Mouse (Mus musculus): Measurements from ENCODE around the gene Prx.
A peak's percentile ranks its signal among the peaks of the same experiment; 100 is the strongest.
"Not testable (repeated sequence)": the region's sequence is repeated elsewhere in the genome, so short reads cannot be mapped to it uniquely, and the experiment has no call there.

Prx gene

GRCm38 (mm10) chr7:27486102-27486769 lies 12.9 kb upstream of the Prx start:
- peak; percentile 54 to 66 for DNase-seq

DNA sequence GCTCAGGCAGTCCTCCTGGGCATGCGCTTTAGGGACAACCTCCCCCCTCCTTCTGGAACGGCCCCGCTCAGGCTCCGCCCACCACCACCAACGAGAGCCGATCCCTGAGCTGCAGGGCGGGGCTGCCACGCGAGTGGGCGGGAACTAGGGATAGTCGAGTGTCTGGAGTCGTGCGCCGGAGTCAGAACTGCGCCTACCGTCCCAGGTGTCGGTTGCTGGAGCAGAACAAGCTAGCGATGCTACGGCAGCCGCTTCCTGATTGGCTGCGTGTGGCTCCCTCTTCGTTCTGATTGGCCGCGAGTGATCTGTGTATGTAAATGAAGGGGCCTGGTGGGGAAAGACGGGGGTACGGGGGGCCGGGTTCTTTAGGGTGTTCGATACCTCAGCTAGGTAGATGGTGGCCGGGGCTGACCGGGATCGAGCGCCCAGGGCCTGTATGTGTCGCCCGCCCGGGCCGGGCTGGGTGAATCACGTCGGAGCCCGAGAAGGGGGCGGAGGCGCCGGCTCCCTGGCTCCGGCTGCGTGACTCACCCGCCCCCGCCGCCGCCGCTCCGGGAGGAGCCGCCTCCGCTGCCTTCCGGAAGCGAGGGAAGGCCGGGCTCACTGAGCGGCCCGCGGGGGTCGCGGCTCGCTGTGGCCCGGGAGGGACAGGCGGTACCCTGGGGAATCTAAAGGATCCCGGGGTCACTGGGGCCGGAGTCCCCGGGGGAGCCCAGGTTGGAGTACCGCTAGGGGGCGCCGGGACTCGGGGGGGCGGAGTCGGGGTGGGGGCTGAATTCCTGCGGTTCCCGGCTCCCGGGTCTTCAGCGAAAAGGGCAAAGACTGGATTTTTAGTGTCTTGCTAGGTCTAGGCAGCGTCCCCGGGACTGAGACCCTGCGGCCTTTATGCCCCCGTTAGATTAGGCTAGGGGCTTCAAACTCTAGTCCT lies 12.1 kb upstream of the Prx start, which contains the start of gene Sertad1:
Gene Sertad1, plus strand, starts transcription at position 141 of the 928 bp plus-strand sequence.
- DNase-seq: peak; percentile 100

DNA sequence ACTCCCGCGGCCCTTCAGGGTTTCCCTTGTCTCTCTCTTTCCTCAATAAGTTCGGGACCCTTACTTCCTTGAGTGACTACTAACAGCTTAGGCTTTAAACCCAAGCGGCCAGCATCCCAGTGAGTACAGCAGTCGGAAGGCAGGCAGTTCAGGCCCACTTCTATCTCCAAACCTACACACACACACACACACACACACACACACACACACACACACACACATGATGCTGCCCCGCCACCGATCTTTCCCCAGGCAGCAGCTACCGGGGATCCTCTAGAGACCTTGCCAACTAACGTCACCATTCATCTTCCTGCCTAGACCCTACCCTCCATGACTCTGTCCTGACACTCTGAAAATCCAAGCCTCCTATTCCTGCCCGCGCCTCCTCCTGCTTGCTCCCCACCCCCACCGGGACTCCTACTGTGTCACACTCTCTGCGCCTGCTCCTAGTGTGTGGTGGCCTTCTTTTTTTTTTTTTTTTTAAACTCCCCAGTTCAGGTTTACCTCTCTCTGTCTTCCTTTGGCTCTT lies 11.3 kb upstream of the Prx start:
- peak; percentile 82 to 90 for DNase-seq

GRCm38 (mm10) chr7:27489270-27489869 lies 9.8 kb upstream of the Prx start:
- DNase-seq: peak in 1 of 2 experiments; percentile 35

GRCm38 (mm10) chr7:27490227-27490542 lies 8.9 kb upstream of the Prx start:
- no peak for DNase-seq

GRCm38 (mm10) chr7:27490543-27491329 lies 8.4 kb upstream of the Prx start:
- peak; percentile 97 to 98 for DNase-seq

- DNase-seq: peak; percentile 47 to 48
These were observed 7.3 kb upstream of the Prx start for GRCm38 (mm10) chr7:27491856-27492255.

DNA sequence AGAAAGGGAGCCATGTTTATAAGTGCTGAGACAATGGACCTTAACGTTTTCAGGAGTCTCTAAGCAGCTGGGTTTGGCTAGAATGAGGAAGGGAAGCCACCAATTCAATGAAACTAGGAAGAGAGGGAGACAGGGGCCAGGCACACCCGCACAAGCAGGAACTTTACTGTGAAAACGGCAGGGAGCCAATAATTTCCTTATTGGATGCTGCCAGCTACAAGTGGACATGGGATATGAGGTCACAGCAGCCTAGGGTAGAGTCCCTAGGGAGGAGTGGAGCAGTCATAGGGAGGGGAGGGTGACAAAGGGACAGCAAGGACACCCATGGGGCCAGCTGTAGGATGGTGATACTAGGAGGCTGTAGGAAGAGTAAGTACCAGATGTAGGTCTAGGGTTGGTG lies 6.1 kb upstream of the Prx start:
- DNase-seq: no peak

GRCm38 (mm10) chr7:27493450-27493849 lies 5.7 kb upstream of the Prx start:
- no peak for DNase-seq

DNA sequence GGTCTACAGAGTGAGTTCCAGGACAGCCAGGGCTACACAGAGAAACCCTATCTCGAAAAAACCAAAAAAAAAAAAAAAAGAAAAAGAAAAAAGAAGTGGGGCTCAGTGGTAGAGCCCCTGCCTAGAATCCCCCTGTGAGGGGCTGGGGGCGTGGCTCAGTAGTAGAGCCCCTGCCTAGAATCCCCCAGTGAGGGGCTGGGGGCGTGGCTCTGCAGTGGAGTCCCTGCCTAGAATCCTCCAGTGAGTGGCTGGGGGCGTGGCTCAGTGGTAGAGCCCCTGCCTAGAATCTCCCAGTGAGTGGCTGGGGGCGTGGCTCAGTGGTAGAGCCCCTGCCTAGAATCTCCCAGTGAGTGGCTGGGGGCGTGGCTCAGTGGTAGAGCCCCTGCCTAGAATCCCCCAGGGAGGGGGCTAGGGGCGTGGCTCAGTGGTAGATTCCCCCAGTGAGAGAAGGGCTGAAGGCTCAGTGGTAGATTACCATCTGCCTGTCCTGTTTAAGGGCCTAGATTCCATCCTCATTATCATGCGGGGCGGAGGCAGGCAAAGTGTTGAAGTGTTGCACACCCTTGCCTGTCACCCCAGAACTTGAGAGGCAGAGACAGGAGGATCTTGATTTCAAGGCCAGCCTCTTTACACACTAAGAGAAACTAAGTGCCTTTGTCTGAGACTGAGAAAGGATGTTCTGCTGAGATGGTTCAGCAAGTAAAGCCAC lies 4.3 kb upstream of the Prx start:
- DNase-seq: not testable (repeated sequence)

GRCm38 (mm10) chr7:27501620-27502019 lies 2.5 kb downstream of the Prx start:
- DNase-seq: peak; percentile 60 to 73

DNA sequence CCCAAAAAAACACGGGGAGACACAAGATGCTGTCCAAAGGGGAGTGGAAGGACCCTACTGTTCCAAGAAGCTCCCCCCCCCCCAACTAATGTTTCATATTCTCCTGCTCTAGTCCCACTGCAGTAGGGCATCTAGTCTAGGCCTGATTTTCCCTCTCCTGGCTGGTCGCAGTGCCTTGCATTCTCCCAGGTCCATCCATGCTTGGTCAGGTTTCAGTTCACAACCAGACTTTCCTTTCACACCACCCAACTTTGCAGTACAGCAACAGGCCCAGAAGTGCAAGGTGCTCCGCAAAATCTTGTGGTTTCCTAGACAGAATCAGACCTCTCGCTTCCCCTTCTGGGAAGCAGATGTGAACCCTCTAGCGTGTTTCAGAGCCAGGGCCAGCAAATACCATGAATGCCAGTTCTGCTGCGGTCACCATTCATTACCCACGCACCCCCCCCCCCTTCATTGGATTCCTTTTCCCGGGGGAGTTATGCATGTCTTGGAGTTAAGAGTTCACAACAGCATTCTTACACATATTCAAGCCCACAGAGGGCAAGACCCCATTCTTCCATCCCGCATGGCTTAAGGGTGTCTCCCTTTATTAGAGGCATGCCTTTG lies 7.7 kb downstream of the Prx start:
- DNase-seq: no peak

DNA sequence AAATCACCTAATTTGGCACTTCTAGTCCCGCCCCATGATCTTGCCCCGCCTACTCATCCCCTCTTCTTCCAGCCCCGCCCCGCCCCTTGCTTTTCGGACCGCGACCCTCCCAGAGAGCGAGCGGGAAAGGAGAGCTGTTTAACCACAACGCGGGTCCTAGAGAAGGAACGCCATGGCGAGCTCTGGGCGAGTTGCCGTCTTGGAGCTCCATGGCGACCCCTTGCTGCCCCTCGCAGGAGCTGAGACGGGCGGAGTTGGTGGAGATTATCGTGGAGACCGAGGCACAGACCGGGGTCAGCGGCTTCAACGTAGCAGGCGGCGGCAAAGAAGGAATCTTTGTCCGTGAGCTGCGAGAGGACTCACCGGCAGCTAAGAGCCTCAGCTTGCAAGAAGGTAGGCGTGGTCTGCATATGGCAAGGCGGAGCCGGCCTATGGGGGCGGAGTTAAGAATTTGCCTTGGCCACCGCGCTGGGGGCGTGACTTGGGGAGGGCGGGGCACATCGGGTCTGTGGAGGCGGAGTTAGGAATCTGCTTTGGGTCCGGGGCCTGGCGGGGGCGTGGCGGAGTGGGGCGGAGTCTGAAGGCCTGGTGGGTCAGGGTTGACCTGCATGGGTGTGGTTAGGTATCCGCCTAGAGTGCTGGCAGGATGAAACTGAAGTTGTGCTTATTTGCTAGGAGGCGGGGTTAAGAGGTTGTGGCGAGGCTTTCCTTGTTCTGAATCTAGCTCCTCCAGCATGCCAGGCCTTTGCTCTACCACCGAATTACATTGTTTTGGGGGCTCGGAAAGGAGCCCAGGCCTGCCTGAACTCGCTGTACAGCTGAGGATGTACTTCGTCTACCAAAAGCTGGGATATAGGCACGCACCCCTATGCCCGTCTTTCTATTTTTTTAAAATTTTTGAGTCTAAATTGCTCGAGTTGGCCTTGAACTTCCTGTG lies 8.9 kb downstream of the Prx start:
- peak; percentile 99 to 100 for DNase-seq

DNA sequence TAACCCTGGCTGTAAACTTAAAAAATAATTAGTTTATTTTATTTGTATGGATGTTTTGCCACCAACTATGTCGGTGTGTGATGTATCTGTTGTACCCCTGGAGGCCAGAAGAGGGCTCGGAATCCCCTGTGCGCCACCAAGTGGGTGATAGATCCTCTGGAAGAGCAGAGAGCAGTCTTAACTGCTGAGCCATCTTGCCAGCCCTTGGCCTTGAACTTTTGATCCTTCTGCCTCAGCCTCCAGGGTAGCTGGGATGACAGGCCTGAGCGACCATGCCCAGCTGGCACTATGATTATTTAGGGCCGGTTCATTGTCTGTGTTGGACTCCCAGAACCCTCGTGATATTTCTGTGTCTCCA lies 9.5 kb downstream of the Prx start:
- peak; percentile 74 to 80 for DNase-seq

- DNase-seq: no peak
These were observed 11.7 kb downstream of the Prx start for GRCm38 (mm10) chr7:27510809-27511208.

- DNase-seq: no peak
These were observed 15.8 kb downstream of the Prx start for GRCm38 (mm10) chr7:27514961-27515360.

DNA sequence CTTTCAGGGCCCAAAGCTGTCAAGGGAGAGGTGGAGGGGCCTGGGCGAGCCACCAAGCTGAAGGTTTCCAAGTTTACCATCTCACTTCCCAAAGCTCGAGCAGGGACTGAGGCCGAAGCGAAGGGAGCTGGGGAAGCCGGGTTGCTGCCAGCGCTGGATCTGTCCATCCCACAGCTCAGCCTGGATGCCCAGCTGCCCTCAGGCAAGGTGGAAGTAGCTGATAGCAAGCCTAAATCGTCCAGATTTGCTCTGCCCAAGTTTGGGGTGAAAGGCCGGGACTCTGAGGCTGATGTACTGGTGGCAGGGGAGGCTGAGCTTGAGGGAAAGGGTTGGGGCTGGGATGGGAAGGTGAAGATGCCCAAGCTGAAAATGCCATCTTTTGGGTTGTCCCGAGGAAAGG lies 19.2 kb downstream of the Prx start:
- no peak for DNase-seq

- no peak for DNase-seq
These were observed 21.0 kb downstream of the Prx start for GRCm38 (mm10) chr7:27520104-27520503.

DNA sequence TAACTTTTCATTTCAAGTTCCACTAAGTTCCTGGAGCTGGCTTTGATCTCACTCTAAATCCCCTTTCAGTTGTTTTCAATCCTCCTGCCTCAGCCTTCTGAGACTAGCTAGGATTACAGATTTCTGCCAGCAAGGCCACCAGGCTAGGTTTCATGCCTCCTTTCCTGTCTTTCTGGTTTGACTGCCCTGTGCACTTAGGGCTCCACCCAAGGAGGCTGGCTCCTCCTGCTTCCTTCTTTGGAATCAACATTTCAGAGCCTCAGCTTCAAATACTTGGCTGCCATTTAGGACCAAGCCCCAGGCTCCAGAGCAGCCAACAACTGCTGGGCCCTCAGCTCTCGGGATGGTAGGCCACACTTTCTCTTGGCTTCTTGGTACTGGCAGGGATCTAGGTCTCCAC lies 21.5 kb downstream of the Prx start:
- DNase-seq: no peak

GRCm38 (mm10) chr7:27522967-27523366 lies 23.8 kb downstream of the Prx start, which contains the start of gene Hipk4:
Gene Hipk4, plus strand, starts transcription at chr7:27523267.
- no peak for DNase-seq
